Mouse (Mus musculus) B cell, adult 67 days (primary cell): ENCODE measurements around the gene Lipo4. TPM values are rescaled to one million over a fixed set of nuclear protein-coding genes. Genes with fewer than 3 reads are reported as not detected.

ENCODE experiments used
- total RNA-seq, 2 experiments: library from RNA; stranded (reverse); gene quantifications; 4 replicates each; pipeline ENCODE4 v1.2.4; 2023

Lipo4 gene
- total RNA-seq = not detected

GRCm38 (mm10) chr19:33517680-33518079, at the start of gene Lipo4:
Gene Lipo4 (minus strand): TSS chr19:33517780.

Other genes starting within 250 kb of the Lipo4 start
- gene Rnls, start 125.5 kb downstream of the Lipo4 start, total RNA-seq = 1 to 10 TPM in 1 of 2 experiments, under 1 TPM in 1; 0.39 to 1.4 TPM
- not detected for gene Gm8978, start 107.5 kb upstream of the Lipo4 start, total RNA-seq
- gene Lipo2, start 233.6 kb upstream of the Lipo4 start, total RNA-seq = under 1 TPM in 1 of 2 experiments, not detected in 1; 0.42 TPM
- gene Lipo3, start 244.2 kb upstream of the Lipo4 start, total RNA-seq = 1 to 10 TPM; 4.0 to 4.2 TPM